Mouse (Mus musculus) megakaryocyte, embryonic 14.5 days (primary cell): Measurements from ENCODE around the gene Tbc1d2.

Experiments
- FLI1 ChIP-seq: IDR thresholded peaks from 2 replicates; pipeline ENCODE4 v1.6.1; 2012; ENCODE audit warnings: low read length, inconsistent platforms, mixed read lengths
- GATA1 ChIP-seq: IDR thresholded peaks from 3 replicates; pipeline ENCODE4 v1.6.1; 2012; ENCODE audit warnings: mixed read lengths, low read length, inconsistent platforms, borderline replicate concordance

- TF ChIP-seq GATA1, result no peak
- TF ChIP-seq FLI1, result no peak
Measured at GRCm38 (mm10) chr4:46605451-46605850, 44.6 kb downstream of the Tbc1d2 start.
